Mouse (Mus musculus) heart, postnatal 0 days (tissue): Measurements from ENCODE around the gene Trim56.

Source experiments
- CTCF ChIP-seq: IDR thresholded peaks from 2 replicates; pipeline ENCODE4 v1.5.1; 2016; ENCODE audit warnings: antibody characterized with exemption, control low read depth, low read depth
- EP300 ChIP-seq: IDR thresholded peaks from 2 replicates; pipeline ENCODE4 v1.6.1; 2016; ENCODE audit warnings: antibody characterized with exemption, low read depth

- TF ChIP-seq CTCF (no peak), EP300 (no peak)
These were observed 30.3 kb downstream of the Trim56 start for GRCm38 (mm10) chr5:137085731-137086130.
